Mouse (Mus musculus) megakaryocyte progenitor cell, adult 5-6 weeks (primary cell): ENCODE results near the gene Trp73. TPM values are rescaled to one million over a fixed set of nuclear protein-coding genes. Genes with fewer than 3 reads are reported as not detected.

Experiments used
- ATAC-seq: replicated peaks from 2 replicates; pipeline ENCODE4 v1.8.0; 2016; ENCODE audit warnings: mild to moderate bottlenecking, moderate TSS enrichment, inconsistent platforms; ENCODE audit not compliant: poor library complexity
- total RNA-seq, 2 experiments: library from RNA; stranded (forward) in 1 of 2; stranded (reverse) in 1 of 2; fragments of 157-497, 149-512 nt in 1 of 2; fragments of 200-1000 nt in 1 of 2; gene quantifications; 2 replicates each; pipeline versions ENCODE4 v1.2.3 to v1.2.4; 2015 to 2017

The Trp73 gene
- total RNA-seq, 2 experiments from 2014 or later, result not detected

DNA sequence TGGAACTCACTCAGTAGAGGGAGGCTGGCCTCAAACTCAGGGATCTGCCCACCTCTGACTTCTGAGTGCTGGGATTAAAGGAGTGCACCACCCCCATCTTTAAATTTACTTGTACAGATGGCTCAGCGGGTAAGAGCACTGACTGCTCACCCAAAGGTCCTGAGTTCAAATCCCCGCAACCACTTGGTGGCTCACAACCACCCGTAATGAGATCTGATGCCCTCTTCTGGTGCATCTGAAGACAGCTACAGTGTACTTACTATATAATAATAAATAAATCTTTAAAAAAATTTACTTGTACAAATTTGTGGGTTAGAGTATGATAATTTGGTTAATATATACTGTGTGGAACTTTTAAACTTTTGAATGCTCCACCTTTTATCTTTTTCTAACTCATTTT lies 4.7 kb upstream of the Trp73 start:
- ATAC-seq, result no peak

- peak; percentile 97 for ATAC-seq
These were observed 2.4 kb upstream of the Trp73 start, which contains the start of gene Wrap73 for GRCm38 (mm10) chr4:154142211-154143040. TSS of gene Wrap73 (plus strand) at chr4:154142372.

DNA sequence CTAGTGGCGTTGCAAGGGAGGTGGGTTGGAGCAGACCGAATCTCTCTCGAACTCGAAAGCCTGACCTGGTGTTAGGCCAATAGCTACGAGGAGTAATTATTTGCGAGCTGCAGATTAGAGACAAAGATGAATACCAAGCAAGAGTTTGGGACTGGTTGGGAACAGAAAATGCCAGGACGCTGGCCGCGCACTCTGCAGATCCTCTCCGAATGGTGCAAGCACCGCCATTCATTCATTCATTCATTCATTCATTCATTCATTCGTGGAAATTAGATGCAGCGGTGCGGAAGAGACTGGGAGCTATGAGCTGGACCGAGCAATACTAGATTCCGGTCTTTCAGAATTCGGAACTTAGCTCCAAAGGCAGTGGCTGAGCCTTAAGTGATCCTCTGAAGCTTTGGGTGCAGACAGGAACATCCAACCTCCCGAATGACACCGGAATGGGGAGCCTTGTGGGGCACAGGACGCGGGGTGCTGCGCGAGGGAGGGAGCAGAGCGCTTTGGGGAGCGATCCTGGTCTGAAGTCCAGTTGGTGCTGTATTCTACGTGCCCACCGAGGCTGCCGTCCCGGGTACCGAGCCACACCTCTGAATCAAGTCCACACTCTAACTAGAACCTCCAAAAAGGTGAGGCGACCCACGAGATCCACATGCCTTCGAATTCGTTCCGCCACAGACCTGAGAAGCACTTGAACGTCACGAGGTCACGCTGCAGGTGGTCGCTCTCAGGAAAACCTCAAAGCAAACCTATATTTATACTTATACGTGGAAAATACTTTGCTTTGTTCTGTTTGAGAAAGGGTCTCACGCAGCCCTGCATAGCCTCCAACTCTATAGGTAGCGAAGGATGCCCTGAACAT lies 1.2 kb upstream of the Trp73 start:
- ATAC-seq, result no peak

DNA sequence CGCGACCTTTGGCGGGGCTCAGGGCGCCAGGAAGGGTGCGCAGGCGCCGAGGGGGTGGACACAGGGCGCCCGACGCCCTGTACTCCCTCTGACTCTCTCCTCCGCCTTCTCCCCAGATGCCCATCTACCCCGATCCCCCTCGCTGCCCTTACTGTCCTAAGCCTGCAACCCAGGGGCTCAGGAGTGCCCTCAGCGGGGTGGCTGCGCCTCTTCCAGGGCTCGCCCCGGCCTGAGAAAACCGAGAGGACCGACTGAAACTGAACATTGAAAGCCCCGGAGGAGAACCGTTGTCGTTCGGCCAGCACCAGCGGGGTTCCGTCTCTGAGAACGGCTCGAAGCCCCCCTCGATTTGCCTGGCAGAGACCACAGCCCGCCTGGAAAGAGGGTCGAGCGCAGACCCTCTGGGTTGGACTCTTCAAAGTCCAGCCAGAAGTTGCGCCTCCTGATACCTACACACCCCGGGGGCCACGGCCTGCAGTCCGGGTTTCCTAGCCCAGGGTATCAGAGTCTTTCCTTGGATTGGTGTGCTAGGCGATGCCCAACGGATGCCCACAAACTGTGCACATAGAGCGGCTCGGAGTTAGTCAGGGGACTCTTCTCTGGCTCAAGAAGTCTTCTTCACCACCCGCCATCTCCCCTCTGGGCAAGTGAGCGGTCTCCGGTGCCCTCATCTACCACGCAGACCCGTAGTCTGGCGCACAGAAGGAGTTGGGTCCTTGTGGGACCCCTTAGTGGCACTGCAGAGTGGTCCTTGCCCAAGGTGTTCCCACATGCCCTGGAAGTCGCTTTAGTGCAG lies 403 bp upstream of the Trp73 start:
- no peak for ATAC-seq

GRCm38 (mm10) chr4:154139671-154140181 lies 282 bp downstream of the Trp73 start:
- 0 out of 2 replicates have a peak, but pooled peaks have one; percentile 4 for ATAC-seq

GRCm38 (mm10) chr4:154137139-154137538 lies 2.9 kb downstream of the Trp73 start:
- ATAC-seq, result no peak

DNA sequence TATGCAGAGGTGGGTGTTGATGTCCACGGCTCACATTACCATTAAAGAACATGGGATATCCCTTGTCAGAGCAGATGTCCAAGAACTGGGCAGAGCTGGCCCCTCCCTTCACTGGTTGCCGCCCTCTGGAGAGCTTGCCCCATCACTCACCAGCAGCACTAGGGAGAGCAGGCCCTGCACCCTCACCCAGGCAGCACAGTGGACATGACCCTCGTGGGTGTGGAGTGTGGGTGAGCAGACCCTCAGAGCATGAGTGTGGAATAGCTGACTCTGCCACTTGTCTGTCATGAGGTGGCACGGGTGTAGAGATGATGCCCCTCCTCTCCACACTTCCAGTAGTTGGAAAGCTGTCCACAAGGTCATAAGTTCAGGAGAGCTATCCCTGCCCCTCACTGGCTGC lies 5.2 kb downstream of the Trp73 start:
- no peak for ATAC-seq

- no peak for ATAC-seq
These were observed 8.1 kb downstream of the Trp73 start for GRCm38 (mm10) chr4:154131894-154132293.

DNA sequence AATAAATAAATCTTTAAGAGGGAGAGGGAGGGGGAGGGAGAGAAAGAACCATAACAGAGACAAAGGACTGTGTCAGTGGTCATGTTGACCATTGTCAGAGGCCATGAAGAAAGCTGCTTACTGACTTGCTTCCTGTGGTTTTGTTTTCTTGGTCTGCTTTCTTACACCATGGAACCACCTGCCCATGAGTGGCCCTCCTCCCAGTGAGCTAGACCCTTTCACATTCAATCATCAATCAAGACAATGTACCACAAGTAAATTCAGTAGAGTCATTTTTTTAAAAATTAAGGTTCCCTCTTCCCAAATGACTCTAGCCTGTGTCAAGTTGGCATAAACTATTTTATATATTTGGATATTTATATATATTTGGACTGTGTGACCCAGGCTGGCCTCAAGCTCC lies 10.1 kb downstream of the Trp73 start:
- ATAC-seq, result no peak

GRCm38 (mm10) chr4:154127273-154127672 lies 12.7 kb downstream of the Trp73 start:
- ATAC-seq, result no peak

DNA sequence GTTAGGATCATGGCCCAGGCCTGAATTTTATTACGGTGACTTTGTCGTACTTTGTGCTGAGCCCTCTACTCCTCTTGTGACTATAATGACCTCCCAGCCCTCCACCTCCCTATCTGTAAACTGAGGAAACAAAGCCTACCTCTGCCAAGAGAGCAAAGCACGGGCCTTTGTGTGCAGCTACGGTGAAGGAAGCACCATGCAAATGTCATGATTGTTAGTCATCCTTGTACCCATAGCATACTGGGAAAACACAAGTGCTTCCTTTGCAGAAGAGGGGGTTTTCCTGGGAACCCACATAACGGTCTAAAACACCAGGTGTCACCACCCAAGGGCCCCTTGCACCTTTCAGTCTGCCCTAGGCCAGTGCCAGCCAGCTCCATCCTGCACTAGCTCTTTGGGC lies 14.8 kb downstream of the Trp73 start:
- no peak for ATAC-seq

DNA sequence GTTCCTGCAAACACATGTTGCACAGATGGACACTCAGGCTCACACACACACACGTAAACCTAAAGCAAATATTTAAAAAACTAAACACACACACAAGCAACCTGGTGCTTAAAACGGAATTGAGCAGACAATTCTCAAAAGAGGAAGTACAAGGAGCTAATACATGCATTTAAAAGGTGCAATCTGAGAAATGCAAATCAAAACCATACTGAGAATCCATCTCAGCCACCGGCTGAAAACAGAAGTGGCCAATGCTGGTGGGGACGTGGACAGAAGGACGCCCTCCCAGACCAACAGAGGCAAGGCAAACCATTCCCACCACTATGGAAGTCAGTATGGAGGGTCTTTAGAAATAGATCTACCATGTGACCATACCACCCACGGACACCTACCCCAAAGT lies 16.5 kb downstream of the Trp73 start:
- no peak for ATAC-seq

GRCm38 (mm10) chr4:154122374-154122773 lies 17.6 kb downstream of the Trp73 start:
- ATAC-seq, result no peak

DNA sequence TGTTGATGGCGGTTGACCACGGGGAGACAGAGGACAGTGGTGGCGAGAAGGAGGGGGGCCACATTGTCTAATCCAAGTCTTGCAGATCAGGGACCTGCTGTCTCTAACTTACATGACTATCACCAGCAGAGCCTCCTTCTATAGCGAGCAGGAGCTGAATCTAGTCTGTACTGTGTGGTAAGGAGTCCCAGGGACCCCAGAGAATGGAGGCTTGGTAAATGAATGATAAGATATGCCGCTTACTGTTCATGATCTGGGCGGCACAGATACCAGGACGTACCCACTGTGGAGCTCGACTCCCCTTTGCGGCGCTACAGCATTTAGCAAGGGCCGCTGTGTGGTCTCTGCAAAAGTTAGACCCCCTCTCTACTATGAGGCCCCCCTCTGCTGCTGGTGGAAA lies 18.2 kb downstream of the Trp73 start:
- ATAC-seq, result peak; percentile 79

GRCm38 (mm10) chr4:154119208-154119607 lies 20.8 kb downstream of the Trp73 start:
- no peak for ATAC-seq

GRCm38 (mm10) chr4:154118782-154119181 lies 21.2 kb downstream of the Trp73 start:
- peak; percentile 51 for ATAC-seq

DNA sequence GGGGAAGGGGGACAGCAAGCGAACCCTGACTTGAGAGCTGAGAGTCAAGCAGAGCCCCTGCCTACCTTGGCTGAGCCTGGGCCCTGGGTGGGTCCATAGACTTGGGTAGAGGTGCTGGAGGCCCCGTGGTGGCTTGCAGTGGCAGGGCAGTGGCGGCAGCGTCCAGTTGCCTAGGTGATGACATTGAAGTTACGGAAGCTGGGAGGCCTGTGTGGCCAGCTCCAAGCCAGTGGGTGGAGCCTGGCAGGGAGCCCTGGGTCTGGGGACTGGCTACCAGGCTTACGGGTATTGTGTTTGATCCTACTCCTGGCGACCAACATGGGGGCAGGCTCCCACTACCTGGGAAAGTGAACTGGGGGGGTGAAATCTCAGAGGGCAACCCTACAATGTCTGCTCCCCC lies 23.6 kb downstream of the Trp73 start:
- no peak for ATAC-seq

DNA sequence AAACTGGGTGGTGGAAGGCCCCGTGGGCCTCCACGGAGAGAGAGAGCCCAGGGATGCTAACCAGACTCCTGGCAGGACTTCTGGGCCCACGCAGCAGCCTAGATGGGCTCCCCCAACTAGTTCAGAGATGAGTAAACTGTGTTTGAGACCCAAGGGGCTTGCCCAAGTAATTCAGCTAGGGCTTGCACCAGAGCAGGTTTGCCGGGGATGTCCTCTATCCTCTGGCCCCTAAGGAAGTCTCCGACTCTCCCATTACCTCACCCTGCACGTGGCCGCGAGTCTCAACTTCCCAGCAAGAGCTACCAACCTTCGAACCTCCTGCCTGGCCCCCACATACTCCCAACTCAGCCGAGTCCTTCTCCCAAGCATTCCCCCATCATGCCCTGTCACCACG lies 30.2 kb downstream of the Trp73 start:
- no peak for ATAC-seq

- ATAC-seq, result no peak
These were observed 30.7 kb downstream of the Trp73 start for GRCm38 (mm10) chr4:154109216-154109849.

GRCm38 (mm10) chr4:154106497-154107061 lies 33.4 kb downstream of the Trp73 start:
- no peak for ATAC-seq
